Mouse (Mus musculus) macrophage (primary cell): Measurements from ENCODE around the gene Nup93. TPM values are rescaled to one million over a fixed set of nuclear protein-coding genes. Genes with fewer than 3 reads are reported as not detected.

Experiments used
- H3K27ac ChIP-seq: fragments of 350-480 bp; formaldehyde crosslinking; 2 replicates; pipeline ENCODE4 v1.9.0; 2021
- H3K36me3 ChIP-seq: fragments of 350-480 bp; formaldehyde crosslinking; 2 replicates; pipeline ENCODE4 v1.9.0; 2021; ENCODE audit errors: inconsistent target
- H3K4me3 ChIP-seq: fragments of 350-480 bp; formaldehyde crosslinking; 2 replicates; pipeline ENCODE4 v1.9.0; 2021; ENCODE audit errors: inconsistent target
- H3K79me2 ChIP-seq: fragments of 350-480 bp; formaldehyde crosslinking; 2 replicates; pipeline ENCODE4 v1.9.0; 2021; ENCODE audit errors: inconsistent target
- WGBS: methylation state at CpG from one replicate; pipeline ENCODE4 v1.1.7; 2026; ENCODE audit warnings: inconsistent platforms; ENCODE audit not compliant: missing documents; 5-methylcytosine and 5-hydroxymethylcytosine counted together
- polyA plus RNA-seq: library from polyadenylated mRNA; stranded (reverse); fragments of 250-400 nt; gene quantifications from 3 replicates; pipeline ENCODE4 v1.2.4, GENCODE M21; 2018; ENCODE audit warnings: inconsistent platforms

Gene Nup93
- polyA plus RNA-seq, 1 experiment from 2014 or later: 24.9 TPM

- no peaks in the 10 kb centered on the region for H3K36me3 ChIP-seq
- no peak overlapping the region for H3K4me3 ChIP-seq
- WGBS: 43% methylated on average over 10 of the region's 10 CpGs
- no peak overlapping the region for H3K27ac ChIP-seq
- H3K79me2 ChIP-seq: no peaks in the 10 kb centered on the region
Observed at GRCm38 (mm10) chr8:94199202-94199869, 15.0 kb upstream of the Nup93 start.

GRCm38 (mm10) chr8:94204043-94204442 is 10.3 kb upstream of the Nup93 start:
- H3K27ac ChIP-seq: no peak overlapping the region
- 74% methylated on average over 3 of the region's 3 CpGs for WGBS
- H3K36me3 ChIP-seq: no peaks in the 10 kb centered on the region
- no peaks in the 10 kb centered on the region for H3K79me2 ChIP-seq
- H3K4me3 ChIP-seq: no peak overlapping the region

- Histone ChIP-seq H3K36me3 (no peaks in the 10 kb centered on the region), H3K79me2 (no peaks in the 10 kb centered on the region), H3K27ac (no peak overlapping the region), H3K4me3 (no peak overlapping the region)
- WGBS: 17% methylated on average over 5 of the region's 5 CpGs
Observed at GRCm38 (mm10) chr8:94205736-94206135, 8.6 kb upstream of the Nup93 start.

GRCm38 (mm10) chr8:94206256-94206655 is 8.1 kb upstream of the Nup93 start:
- H3K27ac ChIP-seq: no peak overlapping the region
- WGBS: 92% methylated on average over 6 of the region's 8 CpGs
- H3K36me3 ChIP-seq: no peaks in the 10 kb centered on the region
- H3K79me2 ChIP-seq: no peaks in the 10 kb centered on the region
- H3K4me3 ChIP-seq: no peak overlapping the region

GRCm38 (mm10) chr8:94207491-94207890 is 6.9 kb upstream of the Nup93 start:
- Histone ChIP-seq H3K36me3 (no peaks in the 10 kb centered on the region), H3K27ac (no peak overlapping the region), H3K79me2 (no peaks in the 10 kb centered on the region), H3K4me3 (no peak overlapping the region)
- WGBS: 50% methylated on average over 2 of the region's 2 CpGs

- 92% methylated on average over 6 of the region's 6 CpGs for WGBS
- H3K27ac ChIP-seq: no peak overlapping the region
- H3K79me2 ChIP-seq: no peaks in the 10 kb centered on the region
Observed at GRCm38 (mm10) chr8:94209639-94210038, 4.7 kb upstream of the Nup93 start.

GRCm38 (mm10) chr8:94210225-94210624 is 4.1 kb upstream of the Nup93 start:
- Histone ChIP-seq H3K79me2 (peaks cover 5% of the 10 kb centered on the region), H3K36me3 (no peaks in the 10 kb centered on the region), H3K27ac (no peak overlapping the region), H3K4me3 (no peak overlapping the region)
- WGBS: 91% methylated on average over 3 of the region's 3 CpGs

More at GRCm38 (mm10) chr8:94209639-94210038, 4.7 kb upstream of the Nup93 start:
- no peaks in the 10 kb centered on the region for H3K36me3 ChIP-seq
- H3K4me3 ChIP-seq: no peak overlapping the region

- 62% methylated on average over 6 of the region's 6 CpGs for WGBS
- H3K36me3 ChIP-seq: no peaks in the 10 kb centered on the region
- H3K79me2 ChIP-seq: peaks cover 41% of the 10 kb centered on the region
- H3K4me3 ChIP-seq: peak overlapping the region; percentile 10; the same call in 1 of the 2 replicates
- no peak overlapping the region for H3K27ac ChIP-seq
Observed at GRCm38 (mm10) chr8:94213819-94214218, 545 bp upstream of the Nup93 start.

GRCm38 (mm10) chr8:94227381-94227939 is 13.1 kb downstream of the Nup93 start:
- WGBS: 91% methylated on average over 7 of the region's 7 CpGs
- Histone ChIP-seq H3K36me3 (no peaks in the 10 kb centered on the region), H3K79me2 (peaks cover 39% of the 10 kb centered on the region), H3K27ac (peak overlapping the region; percentile 80), H3K4me3 (no peak overlapping the region)

- Histone ChIP-seq H3K36me3 (no peaks in the 10 kb centered on the region), H3K27ac (no peak overlapping the region), H3K4me3 (no peak overlapping the region), H3K79me2 (no peaks in the 10 kb centered on the region)
- 90% methylated on average over 4 of the region's 4 CpGs for WGBS
Observed at GRCm38 (mm10) chr8:94240240-94240751, 25.9 kb downstream of the Nup93 start.

- WGBS: 90% methylated on average over 2 of the region's 2 CpGs
- no peak overlapping the region for H3K27ac ChIP-seq
- no peaks in the 10 kb centered on the region for H3K36me3 ChIP-seq
- H3K79me2 ChIP-seq: peaks cover 16% of the 10 kb centered on the region; the same call in 1 of the 2 replicates
- no peak overlapping the region for H3K4me3 ChIP-seq
Observed at GRCm38 (mm10) chr8:94249836-94250435, 35.6 kb downstream of the Nup93 start.

- WGBS: 89% methylated on average over 6 of the region's 6 CpGs
- Histone ChIP-seq H3K36me3 (no peaks in the 10 kb centered on the region), H3K27ac (no peak overlapping the region), H3K79me2 (peaks cover 10% of the 10 kb centered on the region; the same call in 1 of the 2 replicates), H3K4me3 (no peak overlapping the region)
Observed at GRCm38 (mm10) chr8:94258881-94259280, 44.5 kb downstream of the Nup93 start.

GRCm38 (mm10) chr8:94262626-94263297 is 48.4 kb downstream of the Nup93 start:
- H3K27ac ChIP-seq: no peak overlapping the region
- H3K36me3 ChIP-seq: no peaks in the 10 kb centered on the region
- no peak overlapping the region for H3K4me3 ChIP-seq
- peaks cover 17% of the 10 kb centered on the region; the same call in 1 of the 2 replicates for H3K79me2 ChIP-seq
- 97% methylated on average over 3 of the region's 3 CpGs for WGBS

GRCm38 (mm10) chr8:94266344-94267191 is 52.2 kb downstream of the Nup93 start:
- Histone ChIP-seq H3K4me3 (no peak overlapping the region), H3K27ac (no peak overlapping the region), H3K36me3 (no peaks in the 10 kb centered on the region), H3K79me2 (peaks cover 17% of the 10 kb centered on the region; the same call in 1 of the 2 replicates)
- WGBS: 91% methylated on average over 10 of the region's 10 CpGs
